Mouse (Mus musculus) spleen, adult 2 months (tissue): Measurements from ENCODE around the gene Meis2.

Source experiments
- CTCF ChIP-seq: fragments of 200-500 bp; IDR thresholded peaks from 2 replicates; pipeline ENCODE4 v1.5.1; 2011; ENCODE audit warnings: mild to moderate bottlenecking, inconsistent platforms; ENCODE audit not compliant: insufficient read depth, insufficient read length, insufficient replicate concordance; ENCODE audit errors: extremely low read depth
- POLR2A ChIP-seq: fragments of 200-500 bp; IDR thresholded peaks from 2 replicates; pipeline ENCODE4 v1.6.1; 2011; ENCODE audit warnings: low read depth, low read length, inconsistent platforms

DNA sequence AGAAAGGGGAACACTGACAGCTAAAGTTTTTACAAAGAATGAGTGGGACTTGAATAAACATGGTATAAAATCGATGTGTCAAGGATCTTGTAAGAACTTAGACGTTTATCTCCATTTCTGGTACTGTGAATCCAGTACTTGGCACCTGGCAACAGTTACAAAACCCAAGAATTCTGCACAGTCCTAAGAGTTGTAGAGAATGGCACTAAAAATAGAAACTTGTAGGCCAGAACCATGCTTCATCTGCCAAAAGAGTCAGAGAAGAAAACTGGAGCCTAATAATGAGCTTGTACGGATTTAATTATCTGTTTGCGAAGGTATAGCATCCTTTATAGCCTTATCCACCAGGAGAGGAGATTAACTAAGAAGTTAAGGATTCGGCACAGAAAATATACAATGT lies 42.8 kb downstream of the Meis2 start:
- TF ChIP-seq CTCF (no peak), POLR2A (no peak)
